Mouse (Mus musculus) heart, postnatal 4 days (tissue): ENCODE data around the gene Gm45711. TPM values are rescaled to one million over a fixed set of nuclear protein-coding genes. Genes with fewer than 3 reads are reported as not detected.

Experiments
- DNase-seq: peaks from one replicate; pipeline ENCODE4 v3.0.0; 2021
- total RNA-seq, 2 experiments: library from RNA; stranded (reverse); gene quantifications; 2 replicates each; pipeline ENCODE4 v1.2.3; 2021

The Gm45711 gene
- total RNA-seq, 2 experiments from 2014 or later, result not detected

- DNase-seq, result no peak
Observed at GRCm38 (mm10) chr8:104239418-104239861, 70.4 kb downstream of the Gm45711 start.

- DNase-seq, result peak; percentile 18
Observed at GRCm38 (mm10) chr8:104234573-104234972, 75.3 kb downstream of the Gm45711 start.

DNA sequence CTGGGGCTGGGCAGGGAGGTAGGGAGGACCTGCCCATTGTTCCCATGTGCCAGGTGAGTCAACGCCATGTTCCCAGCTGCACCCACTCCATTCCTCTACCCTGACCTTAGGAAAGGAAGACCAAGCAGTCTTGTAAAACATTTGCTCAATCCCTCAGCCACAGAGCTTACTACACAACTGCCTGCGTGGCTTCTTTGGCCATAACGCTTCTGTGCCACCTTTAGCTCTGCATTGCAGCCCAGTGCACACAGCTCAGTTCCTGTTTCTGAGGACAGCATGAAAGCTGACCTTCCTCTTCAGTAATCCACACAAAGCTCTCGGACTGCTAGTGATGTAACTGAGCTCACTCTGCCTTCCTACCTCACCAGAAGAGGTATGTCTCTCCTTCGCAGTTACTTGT, 77.0 kb downstream of the Gm45711 start:
- no peak for DNase-seq

DNA sequence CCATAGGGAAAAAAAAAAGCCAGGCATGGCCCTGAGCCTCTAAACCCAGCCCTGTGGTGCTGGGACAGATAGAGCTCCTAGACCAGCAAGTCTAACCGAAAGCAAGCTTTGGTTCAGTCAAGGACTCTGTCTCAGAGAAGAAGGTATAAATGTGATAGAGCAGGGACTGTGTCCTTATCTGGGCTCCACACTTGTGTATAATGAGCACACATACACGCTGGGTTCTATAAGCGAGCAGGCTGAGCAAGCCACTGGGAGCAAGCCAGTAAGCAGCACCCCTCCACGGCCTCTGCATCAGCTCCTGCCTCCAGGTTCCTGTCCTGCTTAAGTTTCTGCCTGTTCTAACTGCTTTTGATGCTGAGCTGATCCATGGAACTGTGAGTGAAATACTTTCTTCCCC, 77.8 kb downstream of the Gm45711 start:
- DNase-seq, result no peak

Other genes with a start within 250 kb of the Gm45711 start
- gene Cdh5, start 208.5 kb downstream of the Gm45711 start, total RNA-seq, result 100 to 1,000 TPM; 260 to 270 TPM
- gene Bean1, start 139.6 kb downstream of the Gm45711 start, total RNA-seq, result 1 to 10 TPM; 4.4 to 5.1 TPM
- gene Tk2, start 61.5 kb downstream of the Gm45711 start, total RNA-seq, result 10 to 100 TPM in 1 of 2 experiments, 1 to 10 TPM in 1; 9.6 to 10.3 TPM
- 10 to 100 TPM; 10.9 to 11.3 TPM for gene Cklf, start 59.2 kb downstream of the Gm45711 start, total RNA-seq
- not detected for gene Cmtm2a, start 16.9 kb downstream of the Gm45711 start, total RNA-seq
- not detected for gene Cmtm1, start 64 bp upstream of the Gm45711 start, total RNA-seq
- gene Gm11020, start 11.5 kb upstream of the Gm45711 start, total RNA-seq, result not detected
- not detected for gene Cmtm2b, start 12.1 kb upstream of the Gm45711 start, total RNA-seq
- gene Cmtm3, start 29.3 kb upstream of the Gm45711 start, total RNA-seq, result 10 to 100 TPM; 50.6 to 50.7 TPM
- 10 to 100 TPM; 17.1 to 17.2 TPM for gene Cmtm4, start 85.7 kb upstream of the Gm45711 start, total RNA-seq
- gene Dync1li2, start 133.0 kb upstream of the Gm45711 start, total RNA-seq, result 100 to 1,000 TPM in 1 of 2 experiments, 10 to 100 TPM in 1; 92.6 to 107 TPM
- gene Terb1, start 199.8 kb upstream of the Gm45711 start, total RNA-seq, result not detected
- gene Nae1, start 224.6 kb upstream of the Gm45711 start, total RNA-seq, result 10 to 100 TPM; 40.9 to 41.0 TPM
- gene Car7, start 224.6 kb upstream of the Gm45711 start, total RNA-seq, result 1 to 10 TPM; 1.7 to 2.9 TPM